Mouse (Mus musculus) thymus, adult 2 months (tissue): ENCODE data around the gene Acat1.

Experiments
- CTCF ChIP-seq: fragments of 200-500 bp; IDR thresholded peaks from 2 replicates; pipeline ENCODE4 v1.5.1; 2012; ENCODE audit warnings: mild to moderate bottlenecking, control low read depth, low read length, moderate library complexity, borderline replicate concordance; ENCODE audit not compliant: control insufficient read depth, poor library complexity, insufficient read depth; ENCODE audit errors: extremely low read depth
- POLR2A ChIP-seq: fragments of 200-500 bp; IDR thresholded peaks from 2 replicates; pipeline ENCODE4 v1.6.1; 2012; ENCODE audit warnings: mild to moderate bottlenecking, low read length, control low read depth, moderate library complexity; ENCODE audit not compliant: control insufficient read depth, poor library complexity, insufficient read depth; ENCODE audit errors: extremely low read depth

DNA sequence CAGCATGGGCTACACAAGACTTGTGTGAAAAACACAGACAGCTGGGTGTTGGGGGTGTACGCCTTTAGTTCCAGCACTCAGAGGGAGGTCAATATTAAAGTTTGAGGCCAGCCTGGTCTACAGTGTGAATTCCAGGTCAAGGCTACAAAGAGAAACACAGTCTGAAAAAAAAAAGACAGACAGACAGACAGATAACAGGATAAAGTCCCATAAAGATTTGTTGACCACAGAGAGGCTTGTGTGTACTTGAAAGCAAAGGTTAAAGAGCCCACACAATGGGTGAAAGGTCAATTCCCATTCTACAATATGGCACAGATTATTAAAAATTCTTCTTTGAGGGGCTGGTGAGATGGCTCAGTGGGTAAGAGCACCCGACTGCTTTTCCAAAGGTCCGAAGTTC lies 3.0 kb downstream of the Acat1 start:
- TF ChIP-seq POLR2A, result no peak
- no peak for TF ChIP-seq CTCF
